Mouse (Mus musculus): ENCODE measurements around the gene B3galt5. TPM values are rescaled to one million over a fixed set of nuclear protein-coding genes. Genes with fewer than 3 reads are reported as not detected.

B3galt5 gene
- 3.6 and 5.3 TPM in 2 replicates for polyA plus RNA-seq (2014; fragmentation: Nextera tagmentation; extraction: Ambion mirVana)

- WGBS, result 65% methylated on average over 17 of the region's 17 CpGs
- peak within 1 kb of the TSS; percentile 63 for H3K27ac ChIP-seq (ENCODE audit: low read depth)
Observed at GRCm38 (mm10) chr16:96235366-96235970, at the start of gene B3galt5. Gene B3galt5, plus strand, starts transcription at chr16:96235801.

GRCm38 (mm10) chr16:96187619-96188018, 48.0 kb upstream of the B3galt5 start:
- Histone ChIP-seq H3K4me1 (ENCODE audit: insufficient read depth) (no peaks in the 10 kb centered on the region), H3K27me3 (ENCODE audit: insufficient read depth, low read length) (no peaks in the 10 kb centered on the region), H3K9me3 (ENCODE audit: low read depth, low read length) (no peaks in the 10 kb centered on the region), H3K4me3 (ENCODE audit: low read depth, low read length) (no peak overlapping the region), H3K9ac (no peak overlapping the region), H3K36me3 (ENCODE audit: insufficient read depth) (no peaks in the 10 kb centered on the region), H3K27ac (ENCODE audit: low read depth) (no peak overlapping the region), H3K4me2 (no peak overlapping the region)
- no peak for ATAC-seq (ENCODE audit: insufficient read depth)
- WGBS, result 84% methylated on average over 5 of the region's 5 CpGs
- no peak for DNase-seq
- no peak for TF ChIP-seq CTCF (IDR thresholded peaks at IDR 0.05; ENCODE audit: low read depth)

More at GRCm38 (mm10) chr16:96235366-96235970, at the start of gene B3galt5:
- H3K4me1 ChIP-seq (ENCODE audit: insufficient read depth), result no peaks in the 10 kb centered on the region
- no peaks in the 10 kb centered on the region for H3K27me3 ChIP-seq (ENCODE audit: insufficient read depth, low read length)
- H3K4me2 ChIP-seq, result peak within 1 kb of the TSS; percentile 35
- no peak within 1 kb of the TSS for H3K9ac ChIP-seq
- no peaks in the 10 kb centered on the region for H3K9me3 ChIP-seq (ENCODE audit: low read depth, low read length)
- no peaks in the 10 kb centered on the region for H3K36me3 ChIP-seq (ENCODE audit: insufficient read depth)
- ATAC-seq (ENCODE audit: insufficient read depth) (no peak), DNase-seq (peak; percentile 58)
- H3K4me3 ChIP-seq (ENCODE audit: low read depth, low read length), result no peak within 1 kb of the TSS
- no peak for TF ChIP-seq CTCF (IDR thresholded peaks at IDR 0.05; ENCODE audit: low read depth)

- Histone ChIP-seq H3K9me3 (ENCODE audit: low read depth, low read length) (no peaks in the 10 kb centered on the region), H3K36me3 (ENCODE audit: insufficient read depth) (no peaks in the 10 kb centered on the region), H3K9ac (peak within 1 kb of the TSS; percentile 74), H3K4me3 (ENCODE audit: low read depth, low read length) (peak within 1 kb of the TSS; percentile 89), H3K4me1 (ENCODE audit: insufficient read depth) (no peaks in the 10 kb centered on the region), H3K27me3 (ENCODE audit: insufficient read depth, low read length) (no peaks in the 10 kb centered on the region), H3K27ac (ENCODE audit: low read depth) (peak within 1 kb of the TSS; percentile 86), H3K4me2 (peak within 1 kb of the TSS; percentile 83)
- ATAC-seq (ENCODE audit: insufficient read depth) (peak; percentile 99), DNase-seq (peak; percentile 100)
- WGBS, result under 1% methylated on average over 77 of the region's 77 CpGs
- TF ChIP-seq CTCF (IDR thresholded peaks at IDR 0.05; ENCODE audit: low read depth), result no peak
Observed at GRCm38 (mm10) chr16:96191531-96192506, 43.8 kb upstream of the B3galt5 start, which contains the start of gene Lca5l. Gene Lca5l, minus strand, starts transcription at chr16:96192271.

GRCm38 (mm10) chr16:96199913-96200701, 35.5 kb upstream of the B3galt5 start, which contains the start of gene Sh3bgr:
Gene Sh3bgr, plus strand, starts transcription at chr16:96200450.
- ATAC-seq (ENCODE audit: insufficient read depth), result peak; percentile 93
- H3K4me3 ChIP-seq (ENCODE audit: low read depth, low read length), result peak within 1 kb of the TSS; percentile 14
- 3% methylated on average over 20 of the region's 20 CpGs for WGBS
- TF ChIP-seq CTCF (IDR thresholded peaks at IDR 0.05; ENCODE audit: low read depth), result no peak
- peak; percentile 70 for DNase-seq
- H3K4me1 ChIP-seq (ENCODE audit: insufficient read depth), result peaks cover 6% of the 10 kb centered on the region; the same call in 1 of the 2 replicates
- H3K27me3 ChIP-seq (ENCODE audit: insufficient read depth, low read length), result no peaks in the 10 kb centered on the region
- H3K27ac ChIP-seq (ENCODE audit: low read depth), result peak within 1 kb of the TSS; percentile 74
- no peak within 1 kb of the TSS for H3K9ac ChIP-seq
- H3K36me3 ChIP-seq (ENCODE audit: insufficient read depth), result no peaks in the 10 kb centered on the region
- H3K9me3 ChIP-seq (ENCODE audit: low read depth, low read length), result no peaks in the 10 kb centered on the region
- H3K4me2 ChIP-seq, result peak within 1 kb of the TSS; percentile 54

- H3K4me2 ChIP-seq, result peak overlapping the region; percentile 54
- H3K4me3 ChIP-seq (ENCODE audit: low read depth, low read length), result peak overlapping the region; percentile 14
- no peaks in the 10 kb centered on the region for H3K27me3 ChIP-seq (ENCODE audit: insufficient read depth, low read length)
- H3K36me3 ChIP-seq (ENCODE audit: insufficient read depth), result no peaks in the 10 kb centered on the region
- no peak for TF ChIP-seq CTCF (IDR thresholded peaks at IDR 0.05; ENCODE audit: low read depth)
- 35% methylated on average over 9 of the region's 9 CpGs for WGBS
- H3K9ac ChIP-seq, result no peak overlapping the region
- peak overlapping the region; percentile 74; the same call in 1 of the 2 replicates for H3K27ac ChIP-seq (ENCODE audit: low read depth)
- ATAC-seq (ENCODE audit: insufficient read depth), result no peak
- H3K4me1 ChIP-seq (ENCODE audit: insufficient read depth), result peaks cover 6% of the 10 kb centered on the region; the same call in 1 of the 2 replicates
- no peak for DNase-seq
- H3K9me3 ChIP-seq (ENCODE audit: low read depth, low read length), result no peaks in the 10 kb centered on the region
Observed at GRCm38 (mm10) chr16:96200702-96201028, 34.9 kb upstream of the B3galt5 start.

- Histone ChIP-seq H3K9me3 (ENCODE audit: low read depth, low read length) (no peaks in the 10 kb centered on the region), H3K36me3 (ENCODE audit: insufficient read depth) (no peaks in the 10 kb centered on the region), H3K4me3 (ENCODE audit: low read depth, low read length) (no peak overlapping the region), H3K27me3 (ENCODE audit: insufficient read depth, low read length) (no peaks in the 10 kb centered on the region), H3K27ac (ENCODE audit: low read depth) (peak overlapping the region; percentile 3; the same call in 1 of the 2 replicates), H3K4me2 (no peak overlapping the region; the same call in 1 of the 2 replicates), H3K4me1 (ENCODE audit: insufficient read depth) (peaks cover 6% of the 10 kb centered on the region; the same call in 1 of the 2 replicates), H3K9ac (no peak overlapping the region)
- no peak for TF ChIP-seq CTCF (IDR thresholded peaks at IDR 0.05; ENCODE audit: low read depth)
- DNase-seq (no peak), ATAC-seq (ENCODE audit: insufficient read depth) (no peak)
- 63% methylated on average over 11 of the region's 11 CpGs for WGBS
Observed at GRCm38 (mm10) chr16:96201485-96202232, 33.9 kb upstream of the B3galt5 start.

Measured in lung, embryonic 14.5 days (tissue).